Mouse (Mus musculus) embryonic facial prominence, embryonic 13.5 days (tissue): ENCODE data around the gene Nfkbie. TPM values are rescaled to one million over a fixed set of nuclear protein-coding genes. Genes with fewer than 3 reads are reported as not detected.

ENCODE experiments used
- ATAC-seq: fragments of 200-750 bp; cut with Nextera tagmentation; 2 replicates; pipeline ENCODE4 v1.8.0; 2017; ENCODE audit warnings: low read depth; ENCODE audit not compliant: insufficient number of reproducible peaks, insufficient read depth, low FRiP score, low TSS enrichment
- H3K27ac ChIP-seq: fragments of 300-500 bp; sonication (generic); 2 replicates; pipeline ENCODE4 v1.5.1; 2015; ENCODE audit warnings: moderate library complexity, mild to moderate bottlenecking, inconsistent platforms
- H3K27me3 ChIP-seq: fragments of 300-500 bp; sonication (generic); 2 replicates; pipeline ENCODE4 v1.6.1; 2015; ENCODE audit warnings: mild to moderate bottlenecking, inconsistent platforms
- H3K36me3 ChIP-seq: fragments of 300-500 bp; sonication (generic); 2 replicates; pipeline ENCODE4 v1.6.1; 2015; ENCODE audit warnings: mild to moderate bottlenecking, inconsistent platforms
- H3K4me1 ChIP-seq: fragments of 300-500 bp; sonication (generic); 2 replicates; pipeline ENCODE4 v1.6.1; 2015; ENCODE audit warnings: inconsistent platforms
- H3K4me2 ChIP-seq: fragments of 300-500 bp; sonication (generic); 2 replicates; pipeline ENCODE4 v1.6.1; 2015; ENCODE audit warnings: moderate library complexity, mild to moderate bottlenecking, inconsistent platforms
- H3K4me3 ChIP-seq: fragments of 300-500 bp; sonication (generic); 2 replicates; pipeline ENCODE4 v1.5.1; 2015; ENCODE audit warnings: mild to moderate bottlenecking, inconsistent platforms
- H3K9ac ChIP-seq: fragments of 300-500 bp; sonication (generic); 2 replicates; pipeline ENCODE4 v1.6.1; 2015; ENCODE audit warnings: mild to moderate bottlenecking, inconsistent platforms
- H3K9me3 ChIP-seq: fragments of 300-500 bp; sonication (generic); 2 replicates; pipeline ENCODE4 v1.6.1; 2016; ENCODE audit warnings: inconsistent platforms
- WGBS: fragments of 180-500 bp; shearing (Covaris S2); methylation state at CpG from one replicate; pipeline ENCODE4 v1.1.7; 2015; ENCODE audit warnings: mixed read lengths; 5-methylcytosine and 5-hydroxymethylcytosine counted together
- polyA plus RNA-seq: library from polyadenylated mRNA; unstranded; fragments of >200 nt; fragmentation: Nextera tagmentation; extraction: Ambion mirVana; gene quantifications from 2 replicates; pipeline ENCODE4 v1.2.1, GENCODE M21; 2015

Nfkbie gene
- polyA plus RNA-seq, 1 experiment from 2014 or later: 4.7 TPM

GRCm38 (mm10) chr17:45544001-45544872, 11.3 kb upstream of the Nfkbie start:
- H3K4me3 ChIP-seq: peak overlapping the region; percentile 21; the same call in 1 of the 2 replicates
- no peak overlapping the region for H3K27ac ChIP-seq
- H3K4me1 ChIP-seq: peaks cover 34% of the 10 kb centered on the region
- H3K9me3 ChIP-seq: no peaks in the 10 kb centered on the region
- H3K36me3 ChIP-seq: peaks cover 27% of the 10 kb centered on the region
- ATAC-seq: no peak
- peaks cover 92% of the 10 kb centered on the region for H3K27me3 ChIP-seq
- H3K4me2 ChIP-seq: 0 out of 2 replicates have a peak overlapping the region, but pooled peaks have one; percentile 40
- 15% methylated on average over 24 of the region's 24 CpGs for WGBS
- 0 out of 2 replicates have a peak overlapping the region, but pooled peaks have one; percentile 40 for H3K9ac ChIP-seq

DNA sequence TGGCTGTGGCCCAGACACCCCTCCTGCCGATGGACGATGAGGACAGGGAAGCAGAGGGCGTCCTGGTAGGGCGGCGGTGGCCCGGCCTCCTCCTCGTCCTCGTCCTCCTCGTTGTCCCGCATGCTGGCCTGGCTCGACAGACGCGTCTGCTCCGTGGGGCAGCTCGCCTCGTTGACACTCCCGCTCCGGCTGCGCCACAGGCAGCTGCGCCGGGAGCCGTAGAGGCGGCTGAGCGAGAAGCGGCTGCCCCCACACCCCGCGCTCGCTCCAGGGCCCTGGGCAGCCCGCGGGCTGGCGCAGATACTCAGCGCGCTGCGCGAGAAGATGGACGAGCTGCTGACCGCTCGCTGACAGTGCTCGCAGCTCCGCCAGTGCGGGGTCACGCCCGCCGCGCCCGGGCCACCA, 10.6 kb upstream of the Nfkbie start:
- 0 out of 2 replicates have a peak overlapping the region, but pooled peaks have one; percentile 40 for H3K9ac ChIP-seq
- peaks cover 86% of the 10 kb centered on the region for H3K27me3 ChIP-seq
- H3K4me1 ChIP-seq: peaks cover 37% of the 10 kb centered on the region
- H3K27ac ChIP-seq: no peak overlapping the region
- 22% methylated on average over 46 of the region's 46 CpGs for WGBS
- H3K4me3 ChIP-seq: peak overlapping the region; percentile 21
- ATAC-seq: no peak
- peak overlapping the region; percentile 40 for H3K4me2 ChIP-seq
- peaks cover 27% of the 10 kb centered on the region for H3K36me3 ChIP-seq
- no peaks in the 10 kb centered on the region for H3K9me3 ChIP-seq

- Histone ChIP-seq H3K9me3 (no peaks in the 10 kb centered on the region), H3K4me1 (peaks cover 42% of the 10 kb centered on the region), H3K27ac (no peak overlapping the region), H3K27me3 (peaks cover 80% of the 10 kb centered on the region), H3K36me3 (peaks cover 27% of the 10 kb centered on the region), H3K4me2 (peak overlapping the region; percentile 40), H3K9ac (0 out of 2 replicates have a peak overlapping the region, but pooled peaks have one; percentile 16), H3K4me3 (peak overlapping the region; percentile 21)
- no peak for ATAC-seq
- 21% methylated on average over 74 of the region's 74 CpGs for WGBS
Measured at GRCm38 (mm10) chr17:45545278-45545961, 10.1 kb upstream of the Nfkbie start.

GRCm38 (mm10) chr17:45546941-45547340, 8.6 kb upstream of the Nfkbie start:
- H3K4me1 ChIP-seq: peaks cover 45% of the 10 kb centered on the region
- H3K4me3 ChIP-seq: no peak overlapping the region
- H3K9ac ChIP-seq: no peak overlapping the region
- no peak overlapping the region for H3K4me2 ChIP-seq
- H3K27ac ChIP-seq: no peak overlapping the region
- WGBS: 73% methylated on average over 16 of the region's 16 CpGs
- ATAC-seq: no peak
- H3K9me3 ChIP-seq: no peaks in the 10 kb centered on the region
- peaks cover 69% of the 10 kb centered on the region for H3K27me3 ChIP-seq
- peaks cover 27% of the 10 kb centered on the region for H3K36me3 ChIP-seq

GRCm38 (mm10) chr17:45547461-45548190, 7.9 kb upstream of the Nfkbie start:
- WGBS: 77% methylated on average over 5 of the region's 5 CpGs
- Histone ChIP-seq H3K27me3 (peaks cover 64% of the 10 kb centered on the region), H3K4me1 (peaks cover 47% of the 10 kb centered on the region), H3K4me3 (peak overlapping the region; percentile 71; the same call in 1 of the 2 replicates), H3K4me2 (no peak overlapping the region), H3K9me3 (no peaks in the 10 kb centered on the region), H3K36me3 (peaks cover 27% of the 10 kb centered on the region), H3K9ac (no peak overlapping the region), H3K27ac (no peak overlapping the region)
- no peak for ATAC-seq

GRCm38 (mm10) chr17:45548541-45549512, 6.7 kb upstream of the Nfkbie start:
- Histone ChIP-seq H3K27ac (peak overlapping the region; percentile 69), H3K9ac (peak overlapping the region; percentile 85), H3K9me3 (no peaks in the 10 kb centered on the region), H3K4me3 (peak overlapping the region; percentile 71), H3K36me3 (peaks cover 24% of the 10 kb centered on the region), H3K4me2 (peak overlapping the region; percentile 85), H3K27me3 (peaks cover 53% of the 10 kb centered on the region), H3K4me1 (peaks cover 46% of the 10 kb centered on the region)
- 3% methylated on average over 48 of the region's 68 CpGs for WGBS
- ATAC-seq: peak; percentile 54; the same call in 1 of the 2 replicates

DNA sequence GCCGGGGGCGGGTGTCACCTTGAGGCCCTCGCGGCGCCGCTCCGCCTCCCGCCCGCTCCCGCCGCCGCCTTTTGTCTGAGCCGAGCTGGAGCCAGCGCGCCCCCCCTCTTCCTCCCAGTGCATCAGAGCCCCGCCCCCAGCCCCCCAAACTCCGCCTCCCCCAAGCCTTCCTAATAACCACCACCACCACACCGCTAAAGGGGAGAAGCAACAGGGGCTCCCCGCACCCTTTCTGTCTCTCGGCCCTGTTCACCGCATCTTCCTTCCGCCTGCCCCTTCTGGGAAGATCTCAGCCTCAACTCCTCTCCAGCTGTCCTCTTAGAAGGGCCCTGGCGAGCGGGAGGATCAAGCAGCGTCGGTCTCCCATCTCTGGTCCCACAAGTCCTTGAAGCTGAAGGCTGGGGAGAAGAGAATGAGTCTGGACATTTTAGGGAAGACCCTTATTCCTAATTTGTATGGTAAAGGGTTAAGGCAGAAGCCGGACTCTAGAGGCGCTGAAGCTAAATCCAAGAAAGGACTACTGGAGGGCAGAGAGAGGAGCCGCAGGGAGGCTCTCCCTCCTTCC, 5.8 kb upstream of the Nfkbie start, which contains the start of gene Tmem151b:
Tmem151b (minus strand) TSS at position 61 of the 565 bp plus-strand sequence.
- Histone ChIP-seq H3K36me3 (peaks cover 17% of the 10 kb centered on the region), H3K4me3 (peak within 1 kb of the TSS; percentile 71), H3K4me1 (peaks cover 39% of the 10 kb centered on the region), H3K9me3 (no peaks in the 10 kb centered on the region), H3K4me2 (peak within 1 kb of the TSS; percentile 85), H3K27me3 (peaks cover 50% of the 10 kb centered on the region), H3K9ac (peak within 1 kb of the TSS; percentile 85), H3K27ac (peak within 1 kb of the TSS; percentile 69)
- no peak for ATAC-seq
- whole genome bisulfite sequencing: under 1% methylated on average over 19 of the region's 29 CpGs

DNA sequence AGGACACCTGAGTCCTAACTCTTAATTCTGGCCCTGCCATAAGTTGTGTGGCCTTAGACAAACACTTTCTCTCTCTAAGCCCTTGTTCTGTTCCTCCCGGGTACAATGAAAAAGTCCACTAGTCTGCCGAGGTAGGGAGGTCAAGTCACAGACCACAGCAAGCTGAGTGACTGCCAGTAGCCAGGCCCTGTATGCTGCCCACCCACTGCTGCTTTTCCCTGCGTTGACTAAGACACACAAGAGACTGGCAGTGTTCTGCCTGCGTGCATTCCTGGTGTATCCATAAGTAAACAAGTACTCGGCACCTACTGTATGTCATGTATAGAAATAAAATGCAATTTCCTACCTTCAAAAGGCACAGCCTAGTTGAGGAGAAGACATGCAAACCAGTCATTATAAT, 5.2 kb upstream of the Nfkbie start:
- Histone ChIP-seq H3K36me3 (peaks cover 12% of the 10 kb centered on the region), H3K4me1 (peaks cover 39% of the 10 kb centered on the region), H3K27ac (no peak overlapping the region), H3K4me2 (peak overlapping the region; percentile 85), H3K27me3 (peaks cover 46% of the 10 kb centered on the region), H3K9ac (no peak overlapping the region), H3K4me3 (peak overlapping the region; percentile 71; the same call in 1 of the 2 replicates), H3K9me3 (no peaks in the 10 kb centered on the region)
- 27% methylated on average over 5 of the region's 5 CpGs for WGBS
- no peak for ATAC-seq

DNA sequence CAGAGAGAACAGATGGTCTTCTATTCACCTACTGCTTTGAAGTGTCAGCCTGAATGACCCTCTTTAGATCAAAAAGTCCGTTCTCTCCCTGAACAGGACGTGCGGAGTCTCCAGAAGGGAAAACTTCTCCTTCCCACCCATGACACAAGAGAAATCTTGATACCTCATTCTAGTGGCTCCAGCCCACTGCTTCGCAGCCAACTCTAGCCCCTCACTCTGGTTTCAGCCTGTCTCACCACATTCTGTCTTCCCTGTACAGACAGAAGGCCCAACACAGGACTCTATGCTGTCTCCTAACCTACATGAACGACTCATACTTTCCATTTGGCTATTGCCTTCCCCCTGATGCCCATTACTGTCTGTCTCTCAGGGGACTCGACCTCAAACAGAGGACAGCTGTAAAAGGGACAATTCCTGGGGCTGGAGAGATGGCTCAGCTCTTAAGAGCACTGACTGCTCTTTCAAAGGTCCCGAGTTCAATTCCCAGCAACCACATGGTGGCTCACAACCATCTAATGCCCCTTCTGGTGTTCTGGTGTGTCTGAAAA, 4.2 kb upstream of the Nfkbie start:
- Histone ChIP-seq H3K9me3 (no peaks in the 10 kb centered on the region), H3K4me1 (peaks cover 36% of the 10 kb centered on the region), H3K9ac (no peak overlapping the region), H3K4me2 (no peak overlapping the region), H3K36me3 (peaks cover 6% of the 10 kb centered on the region; the same call in 1 of the 2 replicates), H3K27ac (no peak overlapping the region), H3K27me3 (peaks cover 42% of the 10 kb centered on the region), H3K4me3 (no peak overlapping the region)
- WGBS: 49% methylated on average over 7 of the region's 7 CpGs
- ATAC-seq: no peak
